8 mouse cellular contexts compared by ENCODE assay signal in genomic region chrX:76598459-76599206, GRCm38 (mm10). TPM values are rescaled to one million over a fixed set of nuclear protein-coding genes. Genes with fewer than 3 reads are reported as not detected.
DNase-seq lines count a peak whose midpoint lies in the region; ATAC-seq lines count a peak whose summit lies in the region.

No protein-coding gene starts in this region.

- no peak overlapping the region for H3K4me2 ChIP-seq in kidney, embryonic 16.5 days (replicated peaks; ENCODE audit: low read depth, low read length)
- H3K4me2 ChIP-seq in stomach, embryonic 15.5 days = no peak overlapping the region

- H3K27ac ChIP-seq in kidney, embryonic 16.5 days (ENCODE audit: low read length) = no peak overlapping the region
- no peak overlapping the region for H3K27ac ChIP-seq in stomach, embryonic 15.5 days

- H3K4me3 ChIP-seq in kidney, embryonic 16.5 days (ENCODE audit: low read length) = no peak overlapping the region
- no peak overlapping the region for H3K4me3 ChIP-seq in stomach, embryonic 15.5 days (replicated peaks)

- WGBS in kidney, embryonic 16.5 days = 53% methylated on average over 5 of the region's 6 CpGs
- WGBS in stomach, embryonic 15.5 days = 55% methylated on average over 6 of the region's 6 CpGs

- no peaks in the 10 kb centered on the region for H3K36me3 ChIP-seq in kidney, embryonic 16.5 days (ENCODE audit: insufficient read depth, low read length)
- no peaks in the 10 kb centered on the region for H3K36me3 ChIP-seq in stomach, embryonic 15.5 days

- no peak overlapping the region for H3K9ac ChIP-seq in kidney, embryonic 16.5 days (replicated peaks; ENCODE audit: low read length)
- no peak overlapping the region for H3K9ac ChIP-seq in stomach, embryonic 15.5 days

- H3K9me3 ChIP-seq in kidney, embryonic 16.5 days (ENCODE audit: low read length) = 0 out of 2 replicates have a peak, but pooled peaks cover 4% of the 10 kb centered on the region
- peaks cover 4% of the 10 kb centered on the region; the same call in 1 of the 2 replicates for H3K9me3 ChIP-seq in stomach, embryonic 15.5 days

- ATAC-seq in kidney, embryonic 16.5 days (ENCODE audit: low FRiP score, low TSS enrichment) = peak; percentile 100
- ATAC-seq in megakaryocyte, adult 5-6 weeks (ENCODE audit: poor library complexity, severe bottlenecking) = peak; percentile 100
- peak; percentile 100 for ATAC-seq in stomach, embryonic 15.5 days (ENCODE audit: insufficient read depth, low FRiP score, low read depth)

- DNase-seq in adrenal gland, adult 18-20 months (ENCODE audit: low spot score in 2 of 2) = peak; percentile 13 to 21
- DNase-seq in adrenal gland, adult 2 months = no peak
- peak; percentile 87 for DNase-seq in ES-CJ7 (ENCODE audit: low read depth, low spot score)
- DNase-seq in embryo, embryonic 10 days (ENCODE audit: low spot score) = peak; percentile 92
- DNase-seq in gonadal fat pad, adult 2 months (ENCODE audit: low read depth) = peak; percentile 91

- H3K4me1 ChIP-seq in kidney, embryonic 16.5 days (ENCODE audit: insufficient read depth, low read length) = no peaks in the 10 kb centered on the region
- no peaks in the 10 kb centered on the region for H3K4me1 ChIP-seq in stomach, embryonic 15.5 days

- H3K27me3 ChIP-seq in kidney, embryonic 16.5 days (ENCODE audit: insufficient read depth, low read length) = no peaks in the 10 kb centered on the region
- no peaks in the 10 kb centered on the region for H3K27me3 ChIP-seq in stomach, embryonic 15.5 days (replicated peaks)

RNA-seq across cellular contexts. Expression of gene Cldn34d, which starts 4.1 kb away (rescaled TPM):
- total RNA-seq in adrenal gland, adult 18-20 months (2021) = not detected
- not detected for total RNA-seq in adrenal gland, adult 2 months (2021)
- polyA plus RNA-seq in adrenal gland, adult 2 months (2012; rRNA removed) = not detected in 2 replicates
- not detected in 2 replicates for polyA plus RNA-seq in gonadal fat pad, adult 2 months (2012; rRNA removed)
- polyA plus RNA-seq in kidney, embryonic 16.5 days (2015; fragmentation: Nextera tagmentation; extraction: Ambion mirVana) = not detected in 2 replicates
- total RNA-seq in megakaryocyte, adult 5-6 weeks (2015) = not detected in 2 replicates
- not detected in 2 replicates for total RNA-seq in megakaryocyte, adult 5-6 weeks (2017)
- polyA plus RNA-seq in stomach, embryonic 15.5 days (2015; fragmentation: Nextera tagmentation; extraction: Ambion mirVana) = not detected in 2 replicates
